In genomic region chr8:122931834-122932560, GRCm38 (mm10) we compare ENCODE assay signal across 9 mouse cellular contexts.
A peak's percentile ranks its signal among the peaks of the same experiment; 100 is the strongest.
DNase-seq lines count a peak whose midpoint lies in the region; ATAC-seq lines count a peak whose summit lies in the region.
"Had no signal": no experiment of that assay in that cellular context is flagged by ENCODE, and none has a peak within 500 bp of the region (broad histone marks: within the 10 kb centered on the region; RNA-seq: fewer than 3 reads in every experiment).

No protein-coding gene starts in this region.

- H3K4me2 ChIP-seq in limb, embryonic 12.5 days, result no peak overlapping the region
- H3K4me2 ChIP-seq in intestine, embryonic 16.5 days (ENCODE audit: low read depth, low read length), result no peak overlapping the region

- H3K27ac ChIP-seq in limb, embryonic 12.5 days, result 0 out of 2 replicates have a peak overlapping the region, but pooled peaks have one; percentile 18
- H3K27ac ChIP-seq in limb, embryonic 10.5 days, result no peak overlapping the region
- peak overlapping the region; percentile 68 for H3K27ac ChIP-seq in intestine, embryonic 16.5 days (ENCODE audit: low read length)

- ATAC-seq in limb, embryonic 12.5 days (ENCODE audit: insufficient number of reproducible peaks, insufficient read depth, low FRiP score, low TSS enrichment, low read depth), result no peak
- ATAC-seq in intestine, embryonic 16.5 days, result no peak
- peak; percentile 26 for ATAC-seq in megakaryocyte progenitor cell, adult 5-6 weeks (replicated peaks; ENCODE audit: poor library complexity)
- ATAC-seq: Patski had no signal

- H3K9me3 ChIP-seq in limb, embryonic 12.5 days, result no peaks in the 10 kb centered on the region
- H3K9me3 ChIP-seq in limb, embryonic 10.5 days (replicated peaks), result no peaks in the 10 kb centered on the region
- H3K9me3 ChIP-seq in intestine, embryonic 16.5 days (ENCODE audit: control insufficient read depth, low read length), result no peaks in the 10 kb centered on the region

- peaks cover 5% of the 10 kb centered on the region; the same call in 1 of the 2 replicates for H3K36me3 ChIP-seq in limb, embryonic 12.5 days
- H3K36me3 ChIP-seq in limb, embryonic 10.5 days, result peaks cover 9% of the 10 kb centered on the region; the same call in 1 of the 2 replicates
- H3K36me3 ChIP-seq in intestine, embryonic 16.5 days (ENCODE audit: control insufficient read depth, insufficient read depth, low read length), result no peaks in the 10 kb centered on the region

- no peaks in the 10 kb centered on the region for H3K27me3 ChIP-seq in limb, embryonic 12.5 days
- H3K27me3 ChIP-seq in limb, embryonic 10.5 days (ENCODE audit: low read depth, poor library complexity, severe bottlenecking), result no peaks in the 10 kb centered on the region
- H3K27me3 ChIP-seq in intestine, embryonic 16.5 days (replicated peaks; ENCODE audit: control insufficient read depth, insufficient read depth, low read length), result no peaks in the 10 kb centered on the region
- H3K27me3 ChIP-seq: Patski had no signal

- H3K4me1 ChIP-seq in limb, embryonic 12.5 days (replicated peaks), result 0 out of 2 replicates have a peak, but pooled peaks cover 8% of the 10 kb centered on the region
- peaks cover 3% of the 10 kb centered on the region; the same call in 1 of the 2 replicates for H3K4me1 ChIP-seq in limb, embryonic 10.5 days
- H3K4me1 ChIP-seq in intestine, embryonic 16.5 days (ENCODE audit: control insufficient read depth, insufficient read depth, low read length), result peaks cover 32% of the 10 kb centered on the region

- H3K9ac ChIP-seq in limb, embryonic 12.5 days (replicated peaks), result no peak overlapping the region
- no peak overlapping the region for H3K9ac ChIP-seq in intestine, embryonic 16.5 days (ENCODE audit: low read depth, low read length)

- H3K4me3 ChIP-seq in limb, embryonic 12.5 days (replicated peaks), result no peak overlapping the region
- H3K4me3 ChIP-seq in limb, embryonic 10.5 days, result no peak overlapping the region
- no peak overlapping the region for H3K4me3 ChIP-seq in intestine, embryonic 16.5 days (ENCODE audit: low read length)

- DNase-seq in limb, embryonic 10.5 days (ENCODE audit: low spot score), result no peak
- DNase-seq in cerebellum, postnatal 14 days, result peak; percentile 60 to 64
- no peak for DNase-seq in ovary, postnatal 10 days (ENCODE audit: low spot score)
- no peak for DNase-seq in gastrocnemius, postnatal 25 days
- no peak for DNase-seq in adrenal gland, postnatal 4 days (ENCODE audit: low spot score in 2 of 2)

- 67% methylated on average over 3 of the region's 3 CpGs for WGBS in limb, embryonic 12.5 days
- WGBS in limb, embryonic 10.5 days, result 85% methylated on average over 3 of the region's 3 CpGs
- 64% methylated on average over 3 of the region's 3 CpGs for WGBS in intestine, embryonic 16.5 days

Comparison
In these comparisons a context has a peak if more than half of its experiments do, and no peak if none do; other contexts are left out.
1. DNase-seq: peak in cerebellum, postnatal 14 days (2 of 2); none in limb, embryonic 10.5 days (single experiment), ovary, postnatal 10 days (single experiment), gastrocnemius, postnatal 25 days (single experiment) and adrenal gland, postnatal 4 days (0 of 2).